Mouse (Mus musculus): Measurements from ENCODE around the gene Fry. TPM values are rescaled to one million over a fixed set of nuclear protein-coding genes. Genes with fewer than 3 reads are reported as not detected.
A peak's percentile ranks its signal among the peaks of the same experiment; 100 is the strongest.

Gene Fry
- polyA plus RNA-seq, 1 experiment from 2014 or later = 8.8 TPM

DNA sequence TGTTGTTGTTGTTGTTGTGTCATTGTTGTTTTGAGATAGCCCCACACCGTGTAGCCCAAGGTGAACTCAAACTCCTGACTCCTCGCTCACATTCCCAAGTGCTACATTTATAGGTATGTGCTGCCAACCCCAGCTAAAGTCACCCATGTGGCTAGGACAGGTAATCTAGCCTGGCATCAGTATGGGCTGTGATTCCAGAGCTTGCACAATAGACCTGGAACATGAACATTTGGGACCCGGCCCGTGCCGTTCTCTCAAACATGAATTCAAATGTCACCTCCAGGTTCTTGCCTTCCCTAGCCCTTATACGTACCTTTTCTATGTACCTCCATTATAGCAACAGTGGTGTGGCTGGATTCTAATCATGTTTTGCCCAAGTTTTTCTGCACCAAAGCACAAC, 156.9 kb downstream of the Fry start:
- ATAC-seq (ENCODE audit: low FRiP score) = no peak
- H3K4me3 ChIP-seq (ENCODE audit: low read depth, low read length) = no peak overlapping the region
- no peaks in the 10 kb centered on the region for H3K9me3 ChIP-seq (ENCODE audit: control insufficient read depth, low read length)
- no peaks in the 10 kb centered on the region for H3K36me3 ChIP-seq (ENCODE audit: control insufficient read depth, insufficient read depth, low read length)
- H3K27me3 ChIP-seq (ENCODE audit: control insufficient read depth, insufficient read depth, low read length) = no peaks in the 10 kb centered on the region
- no peak overlapping the region for H3K9ac ChIP-seq (ENCODE audit: low read length)
- H3K4me1 ChIP-seq (ENCODE audit: control insufficient read depth, insufficient read depth, low read length) = no peaks in the 10 kb centered on the region
- no peak overlapping the region for H3K4me2 ChIP-seq
- DNase-seq (ENCODE audit: low spot score, missing footprints) = no peak
- WGBS = 92% methylated on average over 6 of the region's 6 CpGs
- no peak overlapping the region for H3K27ac ChIP-seq (ENCODE audit: low read depth, low read length)

DNA sequence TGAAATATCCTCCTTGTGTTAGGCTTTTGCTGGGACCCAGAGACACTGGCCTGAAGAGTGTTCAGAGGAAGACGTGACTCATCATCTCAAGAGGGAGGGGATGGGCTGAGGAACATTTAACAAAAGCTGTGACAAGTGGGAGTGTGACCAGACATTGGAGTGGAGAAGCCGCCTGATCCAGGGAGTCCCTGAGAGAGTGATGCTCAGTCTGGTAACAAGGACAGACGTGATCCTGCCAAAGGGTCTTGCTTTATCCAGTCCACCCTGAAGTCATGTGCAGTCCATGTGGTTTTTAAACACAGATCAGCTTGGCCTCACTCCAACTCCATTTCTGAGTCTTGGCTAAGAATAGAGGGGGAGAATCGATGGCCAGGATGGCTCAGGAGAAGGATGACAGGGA, 158.2 kb downstream of the Fry start:
- no peak for DNase-seq (ENCODE audit: low spot score, missing footprints)
- Histone ChIP-seq H3K27me3 (ENCODE audit: control insufficient read depth, insufficient read depth, low read length) (no peaks in the 10 kb centered on the region), H3K9ac (ENCODE audit: low read length) (no peak overlapping the region), H3K4me1 (ENCODE audit: control insufficient read depth, insufficient read depth, low read length) (no peaks in the 10 kb centered on the region), H3K4me2 (no peak overlapping the region), H3K9me3 (ENCODE audit: control insufficient read depth, low read length) (no peaks in the 10 kb centered on the region), H3K27ac (ENCODE audit: low read depth, low read length) (no peak overlapping the region), H3K36me3 (ENCODE audit: control insufficient read depth, insufficient read depth, low read length) (no peaks in the 10 kb centered on the region), H3K4me3 (ENCODE audit: low read depth, low read length) (no peak overlapping the region)
- no peak for ATAC-seq (ENCODE audit: low FRiP score)
- 94% methylated on average over 4 of the region's 4 CpGs for WGBS

- 87% methylated on average over 6 of the region's 6 CpGs for WGBS
- no peak overlapping the region for H3K4me2 ChIP-seq
- no peak overlapping the region for H3K9ac ChIP-seq (ENCODE audit: low read length)
- H3K36me3 ChIP-seq (ENCODE audit: control insufficient read depth, insufficient read depth, low read length) = no peaks in the 10 kb centered on the region
- ATAC-seq (ENCODE audit: low FRiP score) (no peak), DNase-seq (ENCODE audit: low spot score, missing footprints) (no peak)
- H3K4me1 ChIP-seq (ENCODE audit: control insufficient read depth, insufficient read depth, low read length) = no peaks in the 10 kb centered on the region
- no peak overlapping the region for H3K27ac ChIP-seq (ENCODE audit: low read depth, low read length)
- no peaks in the 10 kb centered on the region for H3K9me3 ChIP-seq (ENCODE audit: control insufficient read depth, low read length)
- no peaks in the 10 kb centered on the region for H3K27me3 ChIP-seq (ENCODE audit: control insufficient read depth, insufficient read depth, low read length)
- no peak overlapping the region for H3K4me3 ChIP-seq (ENCODE audit: low read depth, low read length)
Observed at GRCm38 (mm10) chr5:150279387-150279786, 160.9 kb downstream of the Fry start.

- no peak overlapping the region for H3K9ac ChIP-seq (ENCODE audit: low read length)
- 81% methylated on average over 2 of the region's 2 CpGs for WGBS
Observed at GRCm38 (mm10) chr5:150281084-150281483, 162.6 kb downstream of the Fry start.

GRCm38 (mm10) chr5:150282091-150282490, 163.6 kb downstream of the Fry start:
- ATAC-seq (ENCODE audit: low FRiP score) = no peak

More at GRCm38 (mm10) chr5:150281084-150281483, 162.6 kb downstream of the Fry start:
- H3K4me3 ChIP-seq (ENCODE audit: low read depth, low read length) = no peak overlapping the region
- no peaks in the 10 kb centered on the region for H3K36me3 ChIP-seq (ENCODE audit: control insufficient read depth, insufficient read depth, low read length)
- no peaks in the 10 kb centered on the region for H3K9me3 ChIP-seq (ENCODE audit: control insufficient read depth, low read length)
- H3K27ac ChIP-seq (ENCODE audit: low read depth, low read length) = no peak overlapping the region
- ATAC-seq (ENCODE audit: low FRiP score) (no peak), DNase-seq (ENCODE audit: low spot score, missing footprints) (no peak)
- H3K4me2 ChIP-seq = no peak overlapping the region
- no peaks in the 10 kb centered on the region for H3K4me1 ChIP-seq (ENCODE audit: control insufficient read depth, insufficient read depth, low read length)
- H3K27me3 ChIP-seq (ENCODE audit: control insufficient read depth, insufficient read depth, low read length) = no peaks in the 10 kb centered on the region

DNA sequence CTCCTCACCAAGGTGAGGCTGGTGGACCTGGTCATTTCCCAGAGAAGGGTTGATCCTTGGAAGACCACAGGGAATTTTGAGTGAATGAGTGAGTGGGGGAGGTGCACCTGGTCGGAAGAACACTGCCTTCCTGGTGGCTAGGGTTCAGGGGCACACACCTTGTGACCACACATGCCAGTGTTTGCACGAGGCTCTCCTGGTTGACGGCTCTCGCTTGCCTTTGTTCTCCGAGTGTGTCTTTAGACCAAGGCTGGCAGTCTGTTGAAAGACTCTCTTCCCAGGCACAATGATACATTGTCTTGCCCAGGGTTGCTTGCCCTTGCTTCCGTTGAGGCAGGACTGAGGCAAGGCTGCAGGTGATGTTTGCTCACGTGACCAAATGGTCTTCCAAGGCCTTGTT, 169.5 kb downstream of the Fry start:
- Histone ChIP-seq H3K27me3 (ENCODE audit: control insufficient read depth, insufficient read depth, low read length) (no peaks in the 10 kb centered on the region), H3K36me3 (ENCODE audit: control insufficient read depth, insufficient read depth, low read length) (no peaks in the 10 kb centered on the region), H3K4me2 (no peak overlapping the region), H3K27ac (ENCODE audit: low read depth, low read length) (no peak overlapping the region), H3K4me3 (ENCODE audit: low read depth, low read length) (no peak overlapping the region), H3K4me1 (ENCODE audit: control insufficient read depth, insufficient read depth, low read length) (no peaks in the 10 kb centered on the region), H3K9me3 (ENCODE audit: control insufficient read depth, low read length) (no peaks in the 10 kb centered on the region), H3K9ac (ENCODE audit: low read length) (no peak overlapping the region)
- 85% methylated on average over 7 of the region's 7 CpGs for WGBS
- DNase-seq (ENCODE audit: low spot score, missing footprints) = no peak
- no peak for ATAC-seq (ENCODE audit: low FRiP score)

More at GRCm38 (mm10) chr5:150282091-150282490, 163.6 kb downstream of the Fry start:
- WGBS = 79% methylated on average over 7 of the region's 7 CpGs
- Histone ChIP-seq H3K9me3 (ENCODE audit: control insufficient read depth, low read length) (no peaks in the 10 kb centered on the region), H3K4me3 (ENCODE audit: low read depth, low read length) (no peak overlapping the region), H3K4me1 (ENCODE audit: control insufficient read depth, insufficient read depth, low read length) (no peaks in the 10 kb centered on the region), H3K9ac (ENCODE audit: low read length) (no peak overlapping the region), H3K4me2 (no peak overlapping the region), H3K27ac (ENCODE audit: low read depth, low read length) (no peak overlapping the region), H3K27me3 (ENCODE audit: control insufficient read depth, insufficient read depth, low read length) (no peaks in the 10 kb centered on the region), H3K36me3 (ENCODE audit: control insufficient read depth, insufficient read depth, low read length) (no peaks in the 10 kb centered on the region)
- DNase-seq (ENCODE audit: low spot score, missing footprints) = no peak

DNA sequence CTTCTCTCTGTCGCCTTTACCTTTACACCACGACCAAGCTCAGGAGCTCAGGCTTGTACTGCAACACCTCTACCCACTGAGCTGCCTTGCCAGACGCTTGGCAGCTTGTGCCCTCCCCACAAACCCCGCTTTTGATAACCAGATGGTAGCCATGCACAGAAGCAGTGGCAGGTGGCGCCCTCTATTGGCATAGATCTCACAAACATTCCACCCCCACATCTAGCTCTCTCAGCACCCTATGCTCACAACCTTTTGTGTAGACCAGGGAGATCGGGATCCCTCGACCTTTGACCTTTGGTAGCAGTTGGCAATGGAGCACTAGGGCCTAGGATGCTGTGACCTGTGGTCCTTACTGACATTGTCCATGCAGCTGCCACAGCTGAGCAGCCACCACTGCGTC, 171.2 kb downstream of the Fry start:
- WGBS = 70% methylated on average over 8 of the region's 8 CpGs
- ATAC-seq (ENCODE audit: low FRiP score) (peak; percentile 27; the same call in 1 of the 2 replicates), DNase-seq (ENCODE audit: low spot score, missing footprints) (no peak)
- no peak overlapping the region for H3K27ac ChIP-seq (ENCODE audit: low read depth, low read length)
- no peak overlapping the region for H3K4me2 ChIP-seq
- no peak overlapping the region for H3K4me3 ChIP-seq (ENCODE audit: low read depth, low read length)
- H3K36me3 ChIP-seq (ENCODE audit: control insufficient read depth, insufficient read depth, low read length) = no peaks in the 10 kb centered on the region
- H3K9me3 ChIP-seq (ENCODE audit: control insufficient read depth, low read length) = no peaks in the 10 kb centered on the region
- H3K9ac ChIP-seq (ENCODE audit: low read length) = no peak overlapping the region
- peaks cover 2% of the 10 kb centered on the region; the same call in 1 of the 2 replicates for H3K4me1 ChIP-seq (ENCODE audit: control insufficient read depth, insufficient read depth, low read length)
- H3K27me3 ChIP-seq (ENCODE audit: control insufficient read depth, insufficient read depth, low read length) = no peaks in the 10 kb centered on the region

DNA sequence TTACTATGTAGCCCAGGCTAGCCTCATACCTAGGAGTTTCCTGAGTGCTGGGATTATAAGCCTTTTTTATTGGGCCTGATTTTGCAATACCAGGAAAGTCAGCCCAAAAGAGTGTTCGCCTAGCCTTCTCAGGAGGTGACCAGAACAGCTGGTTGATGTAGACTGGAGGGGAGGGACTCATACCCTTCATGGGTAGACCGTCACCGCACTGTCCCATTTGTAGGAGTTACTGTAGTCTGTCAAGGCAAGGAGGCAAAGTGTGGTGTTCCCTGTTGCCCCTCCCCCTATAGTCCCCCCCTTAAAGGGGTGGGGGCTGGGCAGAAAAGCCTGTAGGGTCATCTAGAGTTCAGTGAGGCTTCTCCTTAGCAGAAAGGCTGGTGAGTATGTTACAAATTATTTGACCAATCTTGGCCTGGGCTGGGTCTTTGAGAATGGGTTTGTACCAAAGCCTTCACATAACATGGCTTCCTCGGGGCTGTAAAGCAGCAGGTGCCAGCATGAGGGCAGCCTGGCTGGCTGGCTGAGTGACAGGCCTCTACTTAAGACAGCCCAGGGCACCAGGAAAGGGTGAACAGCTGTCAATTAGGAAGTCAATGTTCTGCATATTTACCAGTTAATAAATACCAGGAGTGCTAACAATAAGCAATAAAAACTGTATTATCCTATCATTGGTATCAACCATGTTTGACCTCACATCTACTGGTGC, 172.2 kb downstream of the Fry start:
- H3K9me3 ChIP-seq (ENCODE audit: control insufficient read depth, low read length) = no peaks in the 10 kb centered on the region
- H3K4me1 ChIP-seq (ENCODE audit: control insufficient read depth, insufficient read depth, low read length) = peaks cover 2% of the 10 kb centered on the region; the same call in 1 of the 2 replicates
- H3K36me3 ChIP-seq (ENCODE audit: control insufficient read depth, insufficient read depth, low read length) = no peaks in the 10 kb centered on the region
- ATAC-seq (ENCODE audit: low FRiP score) (no peak; the same call in 1 of the 2 replicates), DNase-seq (ENCODE audit: low spot score, missing footprints) (no peak)
- no peak overlapping the region for H3K4me3 ChIP-seq (ENCODE audit: low read depth, low read length)
- H3K27me3 ChIP-seq (ENCODE audit: control insufficient read depth, insufficient read depth, low read length) = no peaks in the 10 kb centered on the region
- H3K4me2 ChIP-seq = no peak overlapping the region
- H3K9ac ChIP-seq (ENCODE audit: low read length) = no peak overlapping the region
- 79% methylated on average over 4 of the region's 4 CpGs for WGBS
- no peak overlapping the region for H3K27ac ChIP-seq (ENCODE audit: low read depth, low read length)

- H3K4me2 ChIP-seq = no peak overlapping the region
- 86% methylated on average over 6 of the region's 6 CpGs for WGBS
- H3K4me1 ChIP-seq (ENCODE audit: control insufficient read depth, insufficient read depth, low read length) = peaks cover 2% of the 10 kb centered on the region; the same call in 1 of the 2 replicates
- H3K27me3 ChIP-seq (ENCODE audit: control insufficient read depth, insufficient read depth, low read length) = no peaks in the 10 kb centered on the region
- no peak overlapping the region for H3K4me3 ChIP-seq (ENCODE audit: low read depth, low read length)
- no peak overlapping the region for H3K9ac ChIP-seq (ENCODE audit: low read length)
- H3K36me3 ChIP-seq (ENCODE audit: control insufficient read depth, insufficient read depth, low read length) = no peaks in the 10 kb centered on the region
- DNase-seq (ENCODE audit: low spot score, missing footprints) (no peak), ATAC-seq (ENCODE audit: low FRiP score) (no peak)
- H3K9me3 ChIP-seq (ENCODE audit: control insufficient read depth, low read length) = no peaks in the 10 kb centered on the region
- H3K27ac ChIP-seq (ENCODE audit: low read depth, low read length) = no peak overlapping the region
Observed at GRCm38 (mm10) chr5:150291216-150291615, 172.8 kb downstream of the Fry start.

Measured in midbrain, embryonic 11.5 days (tissue).